Mouse (Mus musculus) stomach, postnatal 0 days (tissue): ENCODE measurements around the gene Pitpnm2. TPM values are rescaled to one million over a fixed set of nuclear protein-coding genes. Genes with fewer than 3 reads are reported as not detected.

Source experiments
- ATAC-seq: fragments of 200-750 bp; cut with Nextera tagmentation; 2 replicates; pipeline ENCODE4 v1.8.0; 2017; ENCODE audit not compliant: low FRiP score, low TSS enrichment
- DNase-seq: peaks from one replicate; pipeline ENCODE4 v3.0.0-alpha.2; 2016; ENCODE audit warnings: low spot score
- H3K27ac ChIP-seq: fragments of 300-500 bp; sonication (generic); replicated peaks from 2 replicates; pipeline ENCODE4 v1.5.1; 2014; ENCODE audit warnings: mild to moderate bottlenecking, control low read depth
- H3K27me3 ChIP-seq: fragments of 300-500 bp; sonication (generic); 2 replicates; pipeline ENCODE4 v1.6.1; 2014; ENCODE audit warnings: low read length; ENCODE audit not compliant: control insufficient read depth, insufficient read depth
- H3K36me3 ChIP-seq: fragments of 300-500 bp; sonication (generic); 2 replicates; pipeline ENCODE4 v1.6.1; 2014; ENCODE audit warnings: low read length, mixed read lengths; ENCODE audit not compliant: control insufficient read depth, insufficient read depth
- H3K4me1 ChIP-seq: fragments of 300-500 bp; sonication (generic); replicated peaks from 2 replicates; pipeline ENCODE4 v1.6.1; 2014; ENCODE audit warnings: antibody characterized with exemption; ENCODE audit not compliant: control insufficient read depth, insufficient read depth
- H3K4me2 ChIP-seq: fragments of 300-500 bp; sonication (generic); replicated peaks from 2 replicates; pipeline ENCODE4 v1.6.1; 2014; ENCODE audit warnings: low read depth, mild to moderate bottlenecking, control low read depth, moderate library complexity
- H3K4me3 ChIP-seq: fragments of 300-500 bp; sonication (generic); 2 replicates; pipeline ENCODE4 v1.5.1; 2014; ENCODE audit warnings: low read depth, low read length, control low read depth
- H3K9ac ChIP-seq: fragments of 300-500 bp; sonication (generic); 2 replicates; pipeline ENCODE4 v1.6.1; 2014; ENCODE audit warnings: mild to moderate bottlenecking, low read length, control low read depth, mixed read lengths
- H3K9me3 ChIP-seq: fragments of 300-500 bp; sonication (generic); 2 replicates; pipeline ENCODE4 v1.6.1; 2016; ENCODE audit warnings: low read length; ENCODE audit not compliant: control insufficient read depth
- CTCF ChIP-seq: IDR thresholded peaks from 2 replicates; pipeline ENCODE4 v1.5.1; 2016; ENCODE audit warnings: antibody characterized with exemption, low read depth, mild to moderate bottlenecking, moderate library complexity
- EP300 ChIP-seq: optimal IDR thresholded peaks from 2 replicates; pipeline ENCODE3; 2016; ENCODE audit warnings: antibody characterized with exemption
- WGBS: fragments of 180-500 bp; shearing (Covaris S2); extraction: QIAGEN DNeasy Blood & Tissue Kit; methylation state at CpG from one replicate; pipeline ENCODE4 v1.1.7; 2014; 5-methylcytosine and 5-hydroxymethylcytosine counted together
- polyA plus RNA-seq: library from polyadenylated mRNA; unstranded; fragments of >200 nt; fragmentation: Nextera tagmentation; extraction: Ambion mirVana; gene quantifications from 2 replicates; pipeline ENCODE4 v1.2.1, GENCODE M21; 2015

The Pitpnm2 gene
- polyA plus RNA-seq, 1 experiment from 2014 or later = 1.8 TPM

GRCm38 (mm10) chr5:124240841-124241685, 8.5 kb downstream of the Pitpnm2 start:
- no peaks in the 10 kb centered on the region for H3K4me1 ChIP-seq
- H3K27ac ChIP-seq = peak overlapping the region; percentile 56; the same call in 1 of the 2 replicates
- H3K27me3 ChIP-seq = no peaks in the 10 kb centered on the region
- ATAC-seq = peak; percentile 25; the same call in 1 of the 2 replicates
- 0 out of 2 replicates have a peak overlapping the region, but pooled peaks have one; percentile 3 for H3K4me2 ChIP-seq
- 34% methylated on average over 22 of the region's 22 CpGs for WGBS
- no peaks in the 10 kb centered on the region for H3K36me3 ChIP-seq
- no peak overlapping the region for H3K9ac ChIP-seq
- H3K9me3 ChIP-seq = no peaks in the 10 kb centered on the region
- no peak overlapping the region for H3K4me3 ChIP-seq
- TF ChIP-seq EP300 (no peak), CTCF (no peak)
- no peak for DNase-seq

- 71% methylated on average over 4 of the region's 4 CpGs for WGBS
- no peaks in the 10 kb centered on the region for H3K27me3 ChIP-seq
- H3K36me3 ChIP-seq = no peaks in the 10 kb centered on the region
- no peaks in the 10 kb centered on the region for H3K9me3 ChIP-seq
- H3K4me1 ChIP-seq = peaks cover 6% of the 10 kb centered on the region
- H3K27ac ChIP-seq = no peak overlapping the region
- no peak for TF ChIP-seq CTCF
- TF ChIP-seq EP300 = no peak
- no peak overlapping the region for H3K9ac ChIP-seq
- H3K4me2 ChIP-seq = no peak overlapping the region
- ATAC-seq (no peak), DNase-seq (no peak)
- no peak overlapping the region for H3K4me3 ChIP-seq
Observed at GRCm38 (mm10) chr5:124236180-124236579, 13.4 kb downstream of the Pitpnm2 start.

- Histone ChIP-seq H3K4me1 (peaks cover 6% of the 10 kb centered on the region), H3K27ac (no peak overlapping the region), H3K4me3 (no peak overlapping the region), H3K4me2 (no peak overlapping the region), H3K27me3 (no peaks in the 10 kb centered on the region), H3K36me3 (no peaks in the 10 kb centered on the region), H3K9me3 (no peaks in the 10 kb centered on the region), H3K9ac (no peak overlapping the region)
- DNase-seq (no peak), ATAC-seq (no peak)
- no peak for TF ChIP-seq CTCF
- TF ChIP-seq EP300 = no peak
- 94% methylated on average over 6 of the region's 6 CpGs for WGBS
Observed at GRCm38 (mm10) chr5:124234778-124235177, 14.8 kb downstream of the Pitpnm2 start.

- H3K9me3 ChIP-seq = no peaks in the 10 kb centered on the region
- H3K27ac ChIP-seq = no peak overlapping the region
- H3K36me3 ChIP-seq = no peaks in the 10 kb centered on the region
- H3K27me3 ChIP-seq = no peaks in the 10 kb centered on the region
- H3K4me2 ChIP-seq = no peak overlapping the region
- no peak overlapping the region for H3K9ac ChIP-seq
- ATAC-seq (peak; percentile 51; the same call in 1 of the 2 replicates), DNase-seq (peak; percentile 39)
- 56% methylated on average over 12 of the region's 12 CpGs for WGBS
- no peak overlapping the region for H3K4me3 ChIP-seq
- peaks cover 6% of the 10 kb centered on the region for H3K4me1 ChIP-seq
- TF ChIP-seq EP300 (no peak), CTCF (no peak)
Observed at GRCm38 (mm10) chr5:124233874-124234661, 15.5 kb downstream of the Pitpnm2 start.

GRCm38 (mm10) chr5:124233144-124233465, 16.5 kb downstream of the Pitpnm2 start:
- Histone ChIP-seq H3K9ac (no peak overlapping the region), H3K4me1 (peaks cover 6% of the 10 kb centered on the region), H3K27ac (0 out of 2 replicates have a peak overlapping the region, but pooled peaks have one; percentile 35), H3K4me3 (no peak overlapping the region), H3K9me3 (no peaks in the 10 kb centered on the region), H3K4me2 (no peak overlapping the region), H3K36me3 (no peaks in the 10 kb centered on the region), H3K27me3 (no peaks in the 10 kb centered on the region)
- TF ChIP-seq EP300 (no peak), CTCF (no peak)
- ATAC-seq = no peak
- 73% methylated on average over 8 of the region's 8 CpGs for WGBS
- no peak for DNase-seq
